Mouse (Mus musculus): ENCODE data around the gene Mertk. TPM values are rescaled to one million over a fixed set of nuclear protein-coding genes. Genes with fewer than 3 reads are reported as not detected.

The Mertk gene
- total and polyA plus RNA-seq, 3 experiments: 0.05 TPM; not detected in 2

DNA sequence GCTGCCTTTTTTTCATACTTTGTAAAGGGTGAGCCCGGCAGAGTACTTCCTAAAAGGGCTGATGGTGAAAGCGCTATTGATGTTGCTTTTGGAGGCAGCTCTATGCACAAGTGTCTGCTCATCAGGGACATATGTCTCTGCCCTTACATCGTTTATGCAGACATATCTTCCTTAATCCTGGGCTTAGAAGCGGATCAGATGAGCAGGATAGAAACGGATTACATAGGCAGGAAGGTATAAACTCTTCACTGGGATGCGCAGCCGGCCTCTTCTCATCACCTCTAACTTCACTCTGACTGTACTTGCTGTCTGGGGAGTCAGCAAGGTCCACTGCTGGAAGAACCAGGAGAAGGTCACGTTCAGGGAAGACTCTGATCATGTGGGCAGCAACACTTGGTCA is 138.8 kb downstream of the Mertk start:
- Histone ChIP-seq H3K27ac (ENCODE audit: insufficient read depth, low read depth) (no peak overlapping the region), H3K4me3 (replicated peaks in 1 of 3; ENCODE audit: low read depth in 2 of 3, low read length in 2 of 3, poor library complexity in 1 of 3) (no peak overlapping the region), H3K4me1 (ENCODE audit: control insufficient read depth in 1 of 2, insufficient read depth in 2 of 2) (no peaks in the 10 kb centered on the region), H3K27me3 (replicated peaks) (no peaks in the 10 kb centered on the region), H3K4me2 (ENCODE audit: insufficient read depth, low read depth, poor library complexity, severe bottlenecking) (no peak overlapping the region), H3K36me3 (replicated peaks in 1 of 2; ENCODE audit: control insufficient read depth in 1 of 2, insufficient read depth in 1 of 2, low read length in 1 of 2) (peaks cover 28 to 63% of the 10 kb centered on the region in 2 experiments), H3K79me2 (replicated peaks; ENCODE audit: control insufficient read depth, extremely low read depth, insufficient read depth, poor library complexity, severe bottlenecking) (no peaks in the 10 kb centered on the region), H3K9ac (ENCODE audit: insufficient read depth, low read depth) (no peak overlapping the region), H3K9me3 (replicated peaks; ENCODE audit: low read length) (no peaks in the 10 kb centered on the region)
- TF ChIP-seq MEF2A (IDR thresholded peaks at IDR 0.05; ENCODE audit: borderline replicate concordance, low read depth, low read length) (no peak), MYC (IDR thresholded peaks at IDR 0.05; ENCODE audit: low read depth, low read length) (no peak), ZKSCAN1 (IDR thresholded peaks at IDR 0.05; ENCODE audit: borderline replicate concordance, low read depth, low read length) (no peak), TCF12 (IDR thresholded peaks at IDR 0.05; ENCODE audit: low read depth, low read length) (no peak), JUN (IDR thresholded peaks at IDR 0.05; ENCODE audit: insufficient read depth, low read depth, low read length) (no peak), POLR2AphosphoS2 (IDR thresholded peaks at IDR 0.05; ENCODE audit: low read depth, low read length) (no peak), CHD1 (IDR thresholded peaks at IDR 0.05; ENCODE audit: low read depth, low read length) (no peak), RCOR1 (conservative IDR thresholded peaks at IDR 0.05; ENCODE audit: low read depth, low read length) (no peak), IRF4 (IDR thresholded peaks at IDR 0.05; ENCODE audit: low read depth, low read length) (no peak), JUND (conservative IDR thresholded peaks at IDR 0.05; ENCODE audit: low read depth, low read length) (no peak), CTCF (conservative IDR thresholded peaks at IDR 0.05 in 1 of 2, IDR thresholded peaks at IDR 0.05 in 1 of 2; ENCODE audit: low read depth in 2 of 2, low read length in 2 of 2) (no peak)
- no peak for DNase-seq (ENCODE audit: extremely low read depth)
- in situ Hi-C loops (cut with MboI; ENCODE audit: low pct_ligation_motif_present, low pct_unique_long_range_greater_than_20kb, low sequenced_read_pairs) (no loop called here), dilution Hi-C loops (cut with MboI; ENCODE audit: extremely low pct_ligation_motif_present, extremely low pct_unique_long_range_greater_than_20kb, low sequenced_read_pairs) (no loop called here)

DNA sequence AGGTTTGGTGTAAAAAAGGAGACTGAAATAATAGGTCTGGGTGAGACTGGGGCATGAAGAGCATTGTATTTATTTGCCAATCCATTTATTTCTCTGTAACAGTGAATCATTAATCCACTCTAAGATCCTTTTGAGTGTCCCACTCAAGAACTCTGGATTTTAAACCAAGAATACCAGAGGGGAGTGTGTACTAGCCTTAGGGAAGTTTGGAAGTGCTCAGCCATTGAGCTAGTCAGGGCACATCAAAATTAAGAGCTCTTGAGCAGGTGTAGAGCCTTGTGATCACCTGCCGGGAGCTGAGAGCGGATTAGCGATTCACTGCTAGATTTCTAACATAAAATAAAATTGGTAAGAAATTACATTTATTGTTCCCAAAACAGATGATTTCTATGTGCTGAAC is 139.9 kb downstream of the Mertk start:
- no peak overlapping the region for H3K27ac ChIP-seq (ENCODE audit: insufficient read depth, low read depth)
- DNase-seq (ENCODE audit: extremely low read depth): no peak
- TF ChIP-seq ZKSCAN1 (IDR thresholded peaks at IDR 0.05; ENCODE audit: borderline replicate concordance, low read depth, low read length) (no peak), JUND (conservative IDR thresholded peaks at IDR 0.05; ENCODE audit: low read depth, low read length) (no peak), UBTF (IDR thresholded peaks at IDR 0.05; ENCODE audit: low read depth, low read length) (no peak), ZMIZ1 (IDR thresholded peaks at IDR 0.05; ENCODE audit: low read depth, low read length) (no peak), CHD1 (IDR thresholded peaks at IDR 0.05; ENCODE audit: low read depth, low read length) (no peak), TCF12 (IDR thresholded peaks at IDR 0.05; ENCODE audit: low read depth, low read length) (no peak), POLR2A (IDR thresholded peaks at IDR 0.05; ENCODE audit: low read depth, low read length) (no peak), IRF4 (IDR thresholded peaks at IDR 0.05; ENCODE audit: low read depth, low read length) (no peak), CHD2 (IDR thresholded peaks at IDR 0.05; ENCODE audit: low read length) (no peak), RAD21 (IDR thresholded peaks at IDR 0.05; ENCODE audit: low read depth, low read length) (no peak)
- no peak overlapping the region for H3K4me2 ChIP-seq (ENCODE audit: insufficient read depth, low read depth, poor library complexity, severe bottlenecking)
- H3K9me3 ChIP-seq (replicated peaks; ENCODE audit: low read length): no peaks in the 10 kb centered on the region
- no peaks in the 10 kb centered on the region for H3K4me1 ChIP-seq (ENCODE audit: control insufficient read depth in 1 of 2, insufficient read depth in 2 of 2)
- peaks cover 18 to 63% of the 10 kb centered on the region in 2 experiments for H3K36me3 ChIP-seq (replicated peaks in 1 of 2; ENCODE audit: control insufficient read depth in 1 of 2, insufficient read depth in 1 of 2, low read length in 1 of 2)
- H3K4me3 ChIP-seq (replicated peaks in 1 of 3; ENCODE audit: low read depth in 2 of 3, low read length in 2 of 3, poor library complexity in 1 of 3): no peak overlapping the region
- no peaks in the 10 kb centered on the region for H3K27me3 ChIP-seq (replicated peaks)
- in situ Hi-C loops (cut with MboI; ENCODE audit: low pct_ligation_motif_present, low pct_unique_long_range_greater_than_20kb, low sequenced_read_pairs): no loop called here
- dilution Hi-C loops (cut with MboI; ENCODE audit: extremely low pct_ligation_motif_present, extremely low pct_unique_long_range_greater_than_20kb, low sequenced_read_pairs): no loop called here
- no peaks in the 10 kb centered on the region for H3K79me2 ChIP-seq (replicated peaks; ENCODE audit: control insufficient read depth, extremely low read depth, insufficient read depth, poor library complexity, severe bottlenecking)
- H3K9ac ChIP-seq (ENCODE audit: insufficient read depth, low read depth): no peak overlapping the region
